Mouse (Mus musculus): ENCODE measurements at regions not wholly inside any gene's neighbourhood (a gene's known extent, or its start where the extent isn't known, plus 50 kb on each side); places are given as distances from the start of the nearest gene placed in this dataset.

DNA sequence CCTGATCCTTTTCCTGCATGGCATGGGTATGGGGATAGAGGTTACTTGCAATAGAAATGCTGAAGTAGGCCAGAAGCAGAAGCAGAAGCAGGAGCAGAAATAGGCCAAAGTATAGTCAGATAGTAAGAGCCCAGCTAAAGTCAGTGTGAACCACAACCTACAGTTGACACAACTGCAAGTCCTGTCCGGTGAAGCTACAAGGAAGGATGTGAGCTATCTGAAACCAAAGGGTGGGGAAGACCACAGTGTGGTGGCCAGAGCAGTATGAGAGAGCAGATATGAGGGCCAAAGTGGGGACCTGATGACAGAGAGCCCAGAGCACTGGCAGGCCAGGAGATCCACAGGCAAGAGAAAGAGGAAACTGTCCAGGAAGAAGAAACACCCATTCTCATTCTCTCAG is 87.1 kb upstream of the Sesn3 start:
- DNase-seq, result no peak

DNA sequence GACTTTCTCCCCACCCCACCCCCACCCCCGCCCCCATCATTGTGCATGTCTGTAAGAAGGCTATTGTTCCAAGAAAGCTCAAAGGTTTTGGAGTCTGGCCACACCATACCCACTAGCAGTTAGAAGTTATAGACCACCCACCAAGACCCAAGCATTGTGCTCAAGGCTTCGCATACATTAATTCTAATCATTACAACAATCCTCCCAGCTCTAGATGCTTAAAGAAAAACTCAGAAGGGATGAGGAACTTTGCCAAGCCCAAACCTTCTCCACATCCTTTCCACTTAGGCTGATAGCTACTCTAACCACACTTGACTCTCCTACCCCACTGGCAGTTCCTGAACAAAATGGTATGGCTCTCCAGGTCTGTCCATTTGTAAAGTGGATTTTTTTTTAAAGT is 86.4 kb upstream of the Sesn3 start:
- DNase-seq, result peak; percentile 60

GRCm38 (mm10) chr9:14190660-14191059 is 84.2 kb upstream of the Sesn3 start:
- no peak for DNase-seq

DNA sequence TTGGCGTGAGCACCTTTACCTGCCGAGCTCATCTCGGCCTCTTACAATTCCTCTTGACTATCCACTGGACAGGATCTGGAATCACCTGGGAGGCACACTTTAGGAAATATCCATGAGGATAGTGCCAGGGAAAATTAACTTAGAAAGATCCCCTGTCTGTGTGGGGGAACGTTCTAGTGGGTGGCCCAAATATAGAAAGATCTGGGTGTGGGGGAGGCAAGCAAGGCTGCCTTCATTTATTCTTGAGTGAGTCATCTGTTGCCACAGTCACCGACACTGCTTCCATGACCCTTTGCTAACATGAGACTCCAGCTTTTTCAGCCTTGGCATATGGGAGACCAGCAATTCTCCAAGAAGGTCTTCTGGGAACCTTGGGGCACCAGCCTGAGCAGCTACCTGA is 80.1 kb upstream of the Sesn3 start:
- DNase-seq, result no peak

GRCm38 (mm10) chr9:14199116-14199515 is 75.8 kb upstream of the Sesn3 start:
- no peak for DNase-seq

- no peak for DNase-seq
Measured at GRCm38 (mm10) chr9:14199983-14200700, 74.7 kb upstream of the Sesn3 start.

- DNase-seq, result no peak
Measured at GRCm38 (mm10) chr9:14200852-14201251, 74.0 kb upstream of the Sesn3 start.

GRCm38 (mm10) chr9:14202551-14203306 is 72.1 kb upstream of the Sesn3 start:
- no peak for DNase-seq

DNA sequence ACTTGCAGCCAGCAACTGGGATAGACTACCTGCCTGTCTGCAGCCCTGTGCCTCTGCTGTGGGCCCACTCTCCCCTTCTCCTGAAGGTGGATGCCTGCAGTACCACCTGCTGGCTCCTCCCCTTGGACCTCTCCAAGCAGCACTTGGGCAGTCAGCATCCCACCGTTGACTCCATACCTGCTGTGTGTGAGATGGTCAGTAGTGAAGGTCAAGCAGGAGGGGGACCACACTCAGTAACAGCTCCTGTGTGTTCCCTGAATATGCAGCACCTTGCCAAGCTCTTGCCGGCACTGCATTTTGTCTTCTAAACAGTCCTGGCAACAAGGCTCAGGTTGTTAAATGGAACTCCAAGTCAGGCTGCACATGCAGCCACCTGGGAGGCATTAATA is 71.6 kb upstream of the Sesn3 start:
- no peak for DNase-seq

- no peak for DNase-seq
Measured at GRCm38 (mm10) chr9:14203768-14204416, 71.0 kb upstream of the Sesn3 start.

DNA sequence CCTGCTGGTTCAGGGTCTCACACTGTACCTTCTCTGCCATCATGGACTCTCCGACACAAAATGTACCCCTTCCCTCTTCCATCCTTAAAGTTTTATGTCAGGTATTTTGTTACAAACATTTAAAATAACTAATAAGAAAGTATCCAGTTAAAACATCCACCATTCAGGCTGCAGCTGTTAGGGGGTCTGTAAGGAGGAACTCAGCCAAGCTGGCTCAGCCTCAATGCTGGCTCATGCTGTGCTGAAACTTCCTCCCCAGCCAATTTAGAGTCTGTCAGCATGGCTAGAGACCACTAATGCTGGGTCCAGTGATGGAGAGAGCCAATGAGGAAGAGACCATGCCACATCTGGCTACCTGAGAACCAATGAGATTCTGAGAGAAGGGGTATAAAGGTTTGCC is 70.0 kb upstream of the Sesn3 start:
- DNase-seq, result no peak

- no peak for DNase-seq
Measured at GRCm38 (mm10) chr9:14206838-14207560, 67.9 kb upstream of the Sesn3 start.

DNA sequence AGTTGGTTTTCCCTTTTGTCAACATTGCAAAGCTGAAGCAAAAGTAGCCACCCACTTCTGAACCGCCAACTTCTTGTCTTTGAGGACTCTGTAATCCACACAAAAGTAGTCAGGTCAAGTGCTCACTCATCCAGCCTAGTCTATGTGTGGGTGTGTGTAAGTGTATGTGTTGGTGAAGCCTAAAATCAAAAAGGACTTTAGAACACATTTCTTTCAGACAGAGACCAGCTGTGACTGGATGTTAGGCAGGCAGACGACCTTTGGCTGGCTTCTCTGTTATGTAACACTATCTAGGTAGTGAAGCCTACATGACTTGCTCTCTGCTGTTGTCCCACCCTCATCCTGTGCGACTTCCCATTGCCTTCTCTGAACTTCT is 67.3 kb upstream of the Sesn3 start:
- no peak for DNase-seq

DNA sequence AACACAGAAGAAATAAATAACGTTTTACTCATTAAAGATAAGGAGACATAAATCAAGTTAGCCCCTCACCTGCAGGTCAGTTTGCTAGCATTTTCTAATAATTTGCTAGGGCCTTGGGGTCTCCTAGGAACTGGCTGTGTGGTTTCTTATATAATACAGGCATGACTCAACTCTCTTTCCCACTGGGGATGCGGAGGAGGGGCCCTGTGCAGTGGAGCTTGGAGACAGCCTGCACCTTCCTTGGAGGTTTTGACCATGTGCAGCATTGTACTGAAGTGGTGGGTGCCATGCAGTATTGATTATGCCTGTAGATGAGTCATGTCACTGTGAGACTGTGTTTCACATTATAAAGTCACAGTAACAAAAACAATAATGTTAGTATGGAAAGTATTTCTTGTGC is 61.6 kb upstream of the Sesn3 start:
- no peak for DNase-seq

DNA sequence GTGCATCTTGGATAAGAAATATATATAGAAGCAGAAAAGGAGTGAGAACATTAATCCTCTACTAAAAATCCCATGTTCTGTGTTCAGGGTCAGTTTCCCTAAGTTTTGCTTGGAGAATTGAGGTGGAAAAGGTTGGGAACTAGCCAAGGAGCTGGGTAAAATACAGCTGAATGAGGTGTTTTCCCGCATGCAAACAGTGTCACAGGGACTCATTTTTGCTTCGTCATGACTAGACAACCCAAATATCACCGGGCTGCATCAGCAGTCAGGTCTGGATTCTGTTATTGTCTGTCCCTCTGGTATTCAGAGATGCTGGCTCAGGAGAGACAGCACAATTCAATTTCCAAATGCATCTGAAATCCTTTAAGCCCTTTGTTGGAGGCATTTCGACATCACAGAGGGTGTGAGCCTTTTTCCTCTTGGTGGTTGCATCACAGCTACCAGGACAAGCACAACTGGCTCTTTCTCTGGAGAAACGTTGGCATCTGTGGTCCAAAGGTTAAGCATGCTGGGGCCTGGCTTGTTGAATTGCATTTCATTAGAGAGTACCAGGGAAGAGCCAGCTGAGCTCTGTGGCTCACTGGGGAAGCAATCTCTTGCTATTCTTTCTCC is 59.6 kb upstream of the Sesn3 start:
- no peak for DNase-seq

DNA sequence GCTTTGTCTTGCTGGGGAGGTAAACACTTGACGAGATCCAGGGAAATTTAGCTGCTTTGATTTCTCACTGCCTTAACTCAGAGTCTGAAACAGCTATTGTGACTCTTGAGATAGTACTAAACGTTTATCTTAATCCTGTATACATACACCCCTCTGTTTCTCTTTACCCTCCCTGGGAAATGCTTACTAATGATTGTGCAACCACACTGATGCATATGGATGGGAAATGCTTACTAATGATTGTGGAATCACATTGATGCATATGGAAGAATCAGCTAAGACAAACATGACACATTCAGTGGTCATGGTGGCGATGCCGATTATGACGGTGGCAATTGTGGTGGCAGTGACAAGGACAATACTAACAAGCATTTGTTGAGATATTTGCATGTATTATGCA is 58.9 kb upstream of the Sesn3 start:
- no peak for DNase-seq

DNA sequence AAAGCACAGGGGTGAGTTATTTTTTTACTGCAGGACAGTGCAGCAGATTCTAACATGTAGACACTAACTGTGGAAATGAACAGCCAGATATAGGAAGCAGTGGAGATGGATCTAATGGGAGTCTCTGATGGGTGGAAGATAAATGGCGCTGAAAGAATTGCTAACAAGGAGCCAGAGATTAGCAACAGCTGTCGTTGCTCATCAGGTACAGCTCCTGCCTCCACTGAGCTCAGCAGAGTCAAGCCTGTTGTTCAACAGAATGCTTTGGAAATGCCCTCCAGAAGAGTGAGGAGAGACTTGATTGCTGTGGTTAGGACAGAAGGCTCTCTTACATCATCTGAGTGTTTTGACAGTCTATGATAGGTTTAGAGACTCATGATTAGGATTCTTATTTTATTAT is 51.9 kb upstream of the Sesn3 start:
- no peak for DNase-seq
